Mouse (Mus musculus) central nervous system, embryonic 11.5 days (tissue): Measurements from ENCODE around the gene Pspn. TPM values are rescaled to one million over a fixed set of nuclear protein-coding genes. Genes with fewer than 3 reads are reported as not detected.

Experiments
- polyA plus RNA-seq: library from polyadenylated mRNA; depleted of rRNA; stranded (reverse); fragments of >200 nt; gene quantifications from 2 replicates; pipeline ENCODE4 v1.2.3, GENCODE M21; 2012; rRNA removed

Pspn gene
- 0.17 TPM in 1 of 2 replicates, not detected in the other for polyA plus RNA-seq

DNA sequence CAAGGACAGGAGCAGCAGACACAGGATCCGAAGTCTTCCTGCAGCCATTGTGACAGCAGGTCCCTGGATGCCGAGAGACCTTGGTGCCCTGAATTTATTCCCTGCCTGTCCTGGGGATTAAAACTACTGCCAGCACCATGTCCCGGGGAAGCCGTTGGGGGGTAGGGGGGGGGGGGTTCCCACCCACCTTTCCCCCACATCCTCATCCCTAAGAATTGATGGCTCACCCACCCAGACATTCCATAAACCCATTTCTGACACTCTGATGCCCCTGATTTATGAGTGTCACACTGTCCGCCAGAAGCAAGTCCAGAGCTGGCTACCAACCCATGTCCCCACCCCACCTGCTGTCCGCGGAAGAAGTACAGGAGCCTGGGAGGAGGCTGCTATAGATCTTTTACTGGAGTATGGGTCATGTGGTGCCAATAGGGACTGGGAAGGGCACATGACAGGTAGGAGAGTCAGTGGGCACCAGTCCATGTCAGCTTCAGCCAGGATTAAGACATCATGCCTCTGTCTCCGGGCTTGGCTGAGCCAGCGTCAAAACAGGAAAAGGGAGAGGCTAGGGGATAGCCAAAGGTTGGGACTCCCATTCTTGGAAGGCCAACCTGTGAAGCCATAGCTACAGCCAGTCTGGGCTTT, at the start of gene Pspn:
Pspn (minus strand) TSS at position 51 of the 642 bp plus-strand sequence.

DNA sequence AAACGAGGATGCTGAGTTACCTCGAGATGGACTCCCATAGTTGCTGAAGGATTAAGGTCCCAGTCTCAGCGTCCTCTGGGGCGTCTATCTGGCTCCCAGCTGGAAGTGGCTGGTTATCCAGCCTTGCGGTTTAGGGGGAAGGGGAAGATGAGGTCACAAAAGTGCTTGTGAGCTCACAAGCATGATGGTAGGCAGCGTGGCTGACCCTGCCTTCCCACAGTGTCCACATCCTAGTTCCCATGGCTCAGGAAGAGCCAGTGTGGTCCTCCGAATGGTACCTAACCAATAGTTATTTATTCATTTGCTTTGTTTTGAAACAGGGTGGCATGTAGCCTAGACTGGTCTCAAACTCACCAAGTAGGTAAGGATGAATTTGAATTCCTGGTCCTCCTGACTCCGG, 41.7 kb upstream of the Pspn start, which contains the start of gene Slc25a41:
Slc25a41 (minus strand) TSS at position 101 of the 400 bp plus-strand sequence.

DNA sequence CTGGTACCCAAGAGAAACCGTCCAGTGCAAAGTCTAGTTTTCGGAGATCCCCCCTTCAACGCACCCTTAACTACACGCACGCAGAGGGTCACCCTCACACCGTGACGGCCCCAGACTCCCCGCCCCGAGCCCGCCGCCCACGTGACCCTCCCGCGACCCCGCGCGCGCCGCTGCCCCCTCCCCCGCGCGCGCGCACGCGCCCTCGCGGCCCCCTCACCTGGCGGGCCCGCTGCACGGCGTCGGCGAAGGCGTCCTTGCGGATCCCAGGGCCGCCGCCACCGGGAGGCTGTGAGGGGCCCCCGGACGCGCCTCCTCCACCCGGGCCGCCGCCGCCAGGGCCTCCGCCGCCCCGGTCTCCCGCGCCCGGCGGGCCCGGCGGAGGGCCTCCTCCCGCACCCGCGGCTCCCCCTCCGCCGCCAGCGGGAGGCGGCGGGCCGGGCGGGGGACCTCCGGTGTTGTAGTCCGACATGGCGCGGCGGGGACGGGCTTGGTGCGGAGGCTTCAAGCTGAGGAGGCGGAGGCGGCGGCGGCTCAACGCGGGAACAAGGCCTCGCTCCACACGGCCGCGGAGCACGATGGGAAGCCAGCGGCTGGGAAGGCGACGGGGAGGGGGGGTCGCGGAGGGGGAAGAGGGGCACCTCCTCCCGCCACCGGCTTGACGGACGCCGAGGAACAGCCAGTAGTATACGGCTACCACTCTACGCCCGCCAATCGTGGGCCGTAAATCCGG, 31.3 kb upstream of the Pspn start, which contains the start of gene Khsrp:
Khsrp (minus strand) TSS at position 592 of the 730 bp plus-strand sequence.

DNA sequence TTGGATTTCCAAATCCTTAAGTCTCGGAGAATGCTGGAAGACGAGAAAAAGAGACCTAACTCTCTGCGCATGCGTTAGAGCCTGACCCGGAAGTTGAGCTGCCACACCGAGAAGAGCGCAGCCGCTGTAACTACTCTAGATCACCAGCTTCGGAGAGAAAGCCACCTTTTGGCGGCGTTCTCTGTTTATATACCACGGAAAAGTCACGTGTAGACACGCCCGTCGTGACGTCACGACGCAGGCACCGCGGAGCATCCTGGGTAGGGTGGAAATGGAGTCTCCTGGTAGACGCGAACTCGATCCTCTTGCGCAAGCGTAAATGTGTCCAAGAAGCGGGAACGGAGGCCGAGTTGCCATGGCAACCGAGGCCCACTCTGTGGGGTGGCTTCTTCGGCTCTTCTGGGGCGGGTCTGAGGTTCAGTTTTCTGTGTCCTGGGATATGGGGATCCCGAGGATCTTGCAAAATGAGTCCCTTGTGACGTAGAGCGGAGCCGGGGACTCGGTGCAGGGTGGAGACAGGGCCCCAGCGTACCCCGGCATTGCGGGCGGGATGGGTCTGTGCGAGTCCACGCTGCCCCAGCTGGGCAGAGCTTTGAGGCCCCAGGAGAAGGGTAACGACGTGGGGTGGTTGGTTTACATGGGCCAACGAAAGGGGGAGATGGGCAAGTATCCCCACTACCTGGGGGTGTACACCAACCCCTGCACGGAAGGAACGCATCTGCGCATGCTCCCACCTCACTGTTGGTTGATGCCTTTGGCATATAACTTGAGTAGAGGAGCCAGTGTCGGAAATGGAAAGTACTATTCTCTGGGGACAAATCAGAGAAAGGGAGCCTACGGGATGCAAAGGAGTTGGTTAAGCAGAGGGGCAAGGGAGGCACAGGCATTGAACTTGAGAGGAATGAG, 11.7 kb upstream of the Pspn start, which contains the start of the genes Gtf2f1 and Gm17949:
Gtf2f1 (minus strand) TSS at position 53 of the 906 bp plus-strand sequence.
Gm17949 (plus strand) TSS at position 234 of the 906 bp plus-strand sequence.

GRCm38 (mm10) chr17:56997029-56997667, 2.7 kb downstream of the Pspn start, which contains the start of gene Alkbh7:
Gene Alkbh7 (plus strand): TSS chr17:56997339.

GRCm38 (mm10) chr17:56990115-56990746, 9.6 kb downstream of the Pspn start, which contains the start of gene Clpp:
Gene Clpp (plus strand): TSS chr17:56990305.

DNA sequence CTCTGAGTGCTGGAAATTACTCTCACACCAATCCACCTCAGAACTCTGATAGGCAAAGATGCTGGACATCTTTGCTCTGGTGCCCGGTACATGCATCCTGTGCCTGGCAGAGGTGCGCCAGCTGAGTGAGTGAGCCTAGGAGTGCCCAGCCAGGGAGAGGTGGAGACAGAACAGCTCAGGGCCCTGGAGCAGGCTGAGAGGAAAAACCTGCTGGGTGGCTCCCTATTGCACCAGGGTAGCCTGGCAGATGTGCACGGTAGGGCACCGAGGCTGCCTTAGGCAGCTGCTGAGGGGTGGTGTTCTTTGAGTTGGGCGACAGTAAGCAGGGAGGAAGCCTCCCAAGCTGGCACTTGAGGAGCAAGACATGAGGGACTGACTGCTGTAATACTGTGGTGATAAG, 17.8 kb downstream of the Pspn start, which contains the start of gene Acer1:
Acer1 (minus strand) TSS at position 114 of the 400 bp plus-strand sequence.

Other genes with a start within 250 kb of the Pspn start
- gene Nrtn, start 242.5 kb downstream of the Pspn start, polyA plus RNA-seq, result 6.7 and 11.9 TPM in 2 replicates
- 71.6 and 85.6 TPM in 2 replicates for gene Dus3l, start 235.3 kb downstream of the Pspn start, polyA plus RNA-seq
- 3.1 and 3.6 TPM in 2 replicates for gene Prr22, start 229.8 kb downstream of the Pspn start, polyA plus RNA-seq
- gene Rfx2, start 169.0 kb downstream of the Pspn start, polyA plus RNA-seq, result 7.5 and 8.4 TPM in 2 replicates
- not detected in 2 replicates for gene Acsbg2, start 125.6 kb downstream of the Pspn start, polyA plus RNA-seq
- gene 1700061G19Rik, start 124.5 kb downstream of the Pspn start, polyA plus RNA-seq, result 0.04 TPM in 1 of 2 replicates, not detected in the other
- 95.9 and 103 TPM in 2 replicates for gene Mllt1, start 64.6 kb downstream of the Pspn start, polyA plus RNA-seq
- gene Acer1, start 17.9 kb downstream of the Pspn start, polyA plus RNA-seq, result not detected in 2 replicates
- 96.5 and 130 TPM in 2 replicates for gene Clpp, start 9.7 kb downstream of the Pspn start, polyA plus RNA-seq
- gene Alkbh7, start 2.7 kb downstream of the Pspn start, polyA plus RNA-seq, result 22.3 and 23.3 TPM in 2 replicates
- 82.8 and 142 TPM in 2 replicates for gene Gtf2f1, start 11.3 kb upstream of the Pspn start, polyA plus RNA-seq
- 0.05 and 0.08 TPM in 2 replicates for gene Gm17949, start 11.5 kb upstream of the Pspn start, polyA plus RNA-seq
- 132 and 136 TPM in 2 replicates for gene Khsrp, start 31.5 kb upstream of the Pspn start, polyA plus RNA-seq
- gene Slc25a41, start 41.6 kb upstream of the Pspn start, polyA plus RNA-seq, result not detected in 2 replicates
- gene Crb3, start 59.1 kb upstream of the Pspn start, polyA plus RNA-seq, result 0.85 and 1.8 TPM in 2 replicates
- gene Slc25a23, start 59.8 kb upstream of the Pspn start, polyA plus RNA-seq, result 28.0 and 35.7 TPM in 2 replicates
- gene Dennd1c, start 78.5 kb upstream of the Pspn start, polyA plus RNA-seq, result 3.9 and 5.1 TPM in 2 replicates
- gene Tubb4a, start 87.8 kb upstream of the Pspn start, polyA plus RNA-seq, result 70.7 and 72.5 TPM in 2 replicates
- gene Tnfsf9, start 105.3 kb upstream of the Pspn start, polyA plus RNA-seq, result 6.2 and 6.5 TPM in 2 replicates
- 0.20 and 0.22 TPM in 2 replicates for gene Cd70, start 149.8 kb upstream of the Pspn start, polyA plus RNA-seq
- 0.35 TPM in 2 replicates for gene Tnfsf14, start 194.2 kb upstream of the Pspn start, polyA plus RNA-seq
- gene C3, start 228.1 kb upstream of the Pspn start, polyA plus RNA-seq, result 2.6 and 3.3 TPM in 2 replicates
- 14.1 and 20.4 TPM in 2 replicates for gene Gpr108, start 248.4 kb upstream of the Pspn start, polyA plus RNA-seq
- 28.3 and 33.5 TPM in 2 replicates for gene Trip10, start 249.4 kb upstream of the Pspn start, polyA plus RNA-seq